Mouse (Mus musculus) lung, postnatal 36 days (tissue): ENCODE results near the gene Selplg.

Source experiments
- DNase-seq: peaks from one replicate; pipeline ENCODE4 v3.0.0; 2022; ENCODE audit warnings: mixed read lengths

Selplg gene

GRCm38 (mm10) chr5:113832490-113832901 is at the start of gene Selplg:
TSS of gene Selplg (minus strand) at chr5:113832644.
- DNase-seq = no peak

DNA sequence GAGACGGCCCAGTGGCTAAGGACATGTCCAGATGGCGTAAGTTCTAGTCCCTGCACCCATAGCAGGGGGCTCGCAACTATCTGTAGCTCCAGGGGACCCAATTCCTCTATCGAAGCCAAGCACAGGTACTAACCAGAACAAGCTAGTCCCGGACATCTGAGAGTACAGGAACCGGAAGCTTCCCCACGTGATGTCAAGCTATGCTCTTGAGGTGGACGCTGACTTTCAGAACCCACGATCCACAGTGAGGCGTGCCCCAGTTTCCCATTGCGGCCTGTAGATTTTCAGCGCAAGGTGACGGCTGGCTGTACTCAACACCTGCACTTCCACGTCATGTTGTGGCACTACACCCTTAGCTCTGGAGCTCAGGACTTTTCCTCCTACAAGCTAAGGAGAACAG is 48.7 kb upstream of the Selplg start:
- DNase-seq = no peak

DNA sequence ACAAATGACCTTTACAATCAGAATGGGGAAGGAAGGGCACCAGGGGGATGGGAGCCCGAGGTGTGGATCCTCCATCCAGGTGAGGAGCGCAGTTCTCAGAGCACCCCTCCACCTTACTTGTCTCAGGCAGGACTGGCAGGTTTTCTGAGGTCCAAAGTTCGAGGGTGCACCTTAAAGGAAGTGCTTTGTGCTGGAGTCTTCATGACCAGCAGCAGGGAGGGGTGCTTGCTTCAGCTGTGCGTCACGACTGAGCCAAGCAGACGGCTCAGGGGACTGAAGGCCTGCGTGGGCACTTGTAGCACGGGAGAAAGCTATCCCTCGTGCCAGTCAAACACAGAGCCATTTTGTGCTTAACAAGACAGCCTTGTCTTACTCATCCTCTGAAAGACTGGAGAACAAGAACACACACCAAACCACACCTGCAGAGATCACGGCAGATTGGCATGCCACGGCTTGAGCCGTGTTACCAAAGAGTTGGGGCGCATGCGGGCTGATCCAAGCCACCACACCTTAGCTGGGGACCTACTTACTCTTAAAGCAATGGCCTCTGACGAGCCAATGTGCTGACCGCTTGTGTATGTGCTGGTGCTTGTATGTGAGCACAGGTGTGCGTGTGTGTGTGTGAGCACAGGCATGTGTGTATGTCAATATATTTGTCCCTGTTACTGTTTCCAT is 46.6 kb upstream of the Selplg start:
- DNase-seq = no peak

- DNase-seq = no peak
Measured at GRCm38 (mm10) chr5:113877565-113877964, 45.1 kb upstream of the Selplg start.

DNA sequence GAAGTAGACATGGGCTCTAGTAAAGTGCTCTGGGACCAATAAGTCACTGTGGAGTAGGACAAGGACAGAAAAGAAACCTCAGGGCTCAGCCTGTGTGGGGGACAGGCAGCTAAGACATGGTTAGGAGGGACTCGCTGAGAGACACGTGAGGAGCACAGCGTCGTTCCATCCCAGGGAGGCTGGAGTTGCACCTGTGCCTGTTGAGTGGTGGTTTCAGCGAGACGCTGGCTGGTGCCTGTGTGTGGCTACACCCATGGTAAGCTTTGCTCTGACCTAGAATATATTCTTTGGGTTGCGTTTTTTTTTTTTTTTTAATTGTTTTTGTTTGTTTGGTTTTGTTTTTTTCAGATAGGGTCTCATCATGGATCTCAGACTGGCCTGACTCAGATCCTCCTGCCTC is 43.7 kb upstream of the Selplg start:
- no peak for DNase-seq

DNA sequence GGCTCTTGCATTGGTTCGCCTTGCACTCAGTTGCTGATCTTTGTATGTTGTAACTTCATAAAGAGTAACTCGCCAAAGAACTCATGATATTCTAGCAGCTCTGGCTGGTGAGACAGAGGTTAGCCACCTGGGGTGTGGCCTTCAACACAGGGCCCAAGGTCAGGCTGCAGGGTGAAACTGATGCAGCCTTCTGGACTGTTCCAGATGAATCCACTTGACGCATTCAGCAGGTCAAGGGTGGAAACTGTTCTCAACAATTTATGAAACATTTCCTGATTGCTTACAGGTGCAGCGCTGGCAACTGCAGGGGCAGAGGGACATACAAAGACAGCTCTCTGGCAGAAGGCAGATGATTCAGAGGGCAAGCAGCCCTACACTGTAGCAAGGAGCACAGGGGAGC is 43.2 kb upstream of the Selplg start:
- DNase-seq = no peak

DNA sequence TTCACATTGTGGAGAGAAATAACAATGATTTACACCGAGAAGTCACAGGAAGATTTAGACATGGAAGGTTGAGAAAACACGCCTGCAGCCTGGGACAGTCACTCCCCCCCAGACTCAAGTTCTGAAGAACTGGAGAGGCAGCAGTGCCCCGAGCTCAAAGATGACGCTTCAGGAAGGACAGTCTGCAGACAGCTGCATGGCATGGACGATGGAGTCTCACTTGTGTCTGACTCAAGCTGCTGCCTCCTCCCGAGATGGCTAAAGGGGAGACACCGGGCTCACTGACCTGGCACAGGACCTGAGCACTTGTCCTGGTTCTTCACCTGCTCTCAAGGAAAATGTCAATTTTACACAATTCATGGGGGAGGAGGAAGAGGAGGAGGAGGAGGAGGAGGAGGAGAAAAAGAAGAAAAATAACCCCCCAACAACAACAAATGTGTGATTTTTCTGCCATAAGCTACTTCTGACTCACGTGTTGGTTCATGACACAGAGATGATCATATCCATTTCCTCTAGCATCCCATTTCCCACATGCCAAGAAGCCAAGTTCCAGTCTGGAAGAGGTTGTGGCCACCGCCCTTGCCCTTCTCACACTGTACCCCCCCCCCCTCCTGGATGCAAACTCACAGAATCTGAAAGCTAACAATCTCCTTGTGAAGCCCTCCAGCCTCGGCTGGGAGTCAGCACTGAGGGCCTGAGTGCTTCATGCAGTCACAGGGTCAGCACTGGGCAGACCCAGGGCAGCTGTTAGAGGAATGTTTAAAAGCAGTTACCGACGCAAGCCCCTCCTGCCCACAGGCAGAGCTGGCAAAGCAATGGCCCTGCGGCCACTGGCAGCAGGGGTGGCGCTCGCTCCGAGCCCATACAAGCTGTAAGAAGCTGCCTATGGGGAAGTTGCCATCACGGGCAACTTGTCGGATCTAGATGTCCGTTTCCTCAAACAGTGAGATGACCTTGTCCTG is 41.9 kb upstream of the Selplg start:
- peak; percentile 47 for DNase-seq

- DNase-seq = peak; percentile 79
Measured at GRCm38 (mm10) chr5:113872936-113873912, 40.8 kb upstream of the Selplg start.

DNA sequence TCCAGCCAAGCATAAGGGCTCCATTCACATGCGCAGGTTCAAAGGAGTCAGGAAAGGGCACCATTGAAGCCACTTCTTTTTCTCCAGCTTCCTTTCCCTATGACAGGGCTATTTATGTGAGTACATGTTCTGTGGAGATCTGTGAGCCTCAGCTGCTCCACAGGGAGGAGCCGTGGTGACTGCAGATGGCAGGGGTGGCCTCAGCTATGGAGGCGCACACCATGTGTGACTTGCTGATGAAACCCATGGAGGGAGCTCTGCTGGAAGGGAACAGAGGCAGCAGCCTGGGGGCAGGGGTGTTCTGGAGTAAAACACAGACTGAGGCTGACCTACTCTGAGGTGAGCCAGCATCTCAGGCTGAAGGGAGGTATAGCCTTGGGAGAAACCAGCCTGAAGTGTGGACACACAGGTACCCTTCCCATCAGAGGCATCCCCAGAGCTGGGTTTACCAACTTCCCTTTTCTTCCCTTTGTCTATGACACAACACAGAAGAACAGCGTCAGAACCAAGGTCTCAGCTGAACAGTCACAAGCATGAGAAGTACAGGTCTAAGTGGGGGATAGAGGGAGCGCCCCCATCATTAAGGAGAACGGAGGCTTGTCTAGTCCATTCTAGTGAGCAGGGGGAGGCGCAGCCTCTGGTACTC is 39.6 kb upstream of the Selplg start:
- DNase-seq = peak; percentile 40

GRCm38 (mm10) chr5:113870393-113871040 is 38.1 kb upstream of the Selplg start:
- no peak for DNase-seq

GRCm38 (mm10) chr5:113869132-113869531 is 36.7 kb upstream of the Selplg start:
- peak; percentile 86 for DNase-seq

- no peak for DNase-seq
Measured at GRCm38 (mm10) chr5:113864992-113865391, 32.5 kb upstream of the Selplg start.

DNA sequence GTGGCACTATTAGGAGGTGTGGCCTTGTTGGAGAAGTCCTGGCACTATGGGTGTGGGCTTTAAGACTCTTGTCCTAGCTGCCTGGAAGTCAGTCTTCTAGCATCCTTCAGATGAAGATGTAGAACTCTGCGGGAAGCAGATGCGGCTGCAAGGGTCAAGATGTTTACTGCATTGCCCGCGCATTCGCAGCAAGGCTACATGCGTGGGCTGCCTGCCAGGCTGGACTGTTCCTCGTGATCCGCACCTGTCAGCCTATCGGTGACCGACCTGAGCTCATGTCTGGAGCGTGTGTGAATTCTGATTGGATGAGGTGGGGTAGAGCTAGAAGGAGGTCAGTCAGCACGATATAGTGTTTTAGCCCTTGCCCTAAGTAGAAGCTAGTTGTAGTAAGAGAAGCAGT is 31.6 kb upstream of the Selplg start:
- DNase-seq = no peak

DNA sequence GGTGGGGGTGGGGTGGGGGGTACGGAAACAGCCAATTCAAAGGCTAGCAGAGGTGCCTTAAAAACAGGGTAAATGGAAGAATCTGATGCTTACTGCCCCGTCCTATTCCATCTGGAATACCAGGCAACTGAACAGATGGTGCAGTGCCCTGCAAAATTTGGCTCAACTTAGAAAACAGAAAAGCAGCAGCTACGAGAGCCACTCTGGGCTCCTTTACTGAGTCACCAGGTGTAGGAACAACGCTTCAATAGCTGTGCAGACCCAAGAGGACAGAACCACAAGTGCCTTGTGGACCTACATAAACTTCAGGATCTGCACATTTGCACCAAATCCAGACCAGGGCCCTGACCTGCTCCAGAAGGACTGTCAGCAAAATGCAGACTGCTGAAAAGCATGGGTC is 30.0 kb upstream of the Selplg start:
- DNase-seq = no peak

- DNase-seq = no peak
Measured at GRCm38 (mm10) chr5:113861294-113861693, 28.9 kb upstream of the Selplg start.

DNA sequence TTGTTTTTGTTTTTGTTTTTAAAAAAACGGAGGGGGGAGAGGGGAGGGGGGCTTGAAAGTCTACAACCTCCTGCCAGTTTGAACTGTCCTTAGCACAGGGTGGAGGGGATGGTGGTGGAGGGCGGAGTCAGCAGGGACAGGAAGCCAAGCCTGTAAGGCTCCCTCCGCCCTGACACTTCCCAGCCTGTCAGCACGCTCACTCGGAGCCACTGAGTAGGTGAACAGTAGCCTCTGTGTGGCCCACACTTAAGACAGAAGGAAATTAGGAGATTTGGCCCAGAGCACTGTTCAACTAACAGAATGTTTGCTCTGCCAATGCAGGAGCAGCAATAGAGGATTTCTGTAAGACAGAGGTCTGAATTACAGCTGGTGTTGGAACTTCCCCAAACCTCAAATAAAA is 26.5 kb upstream of the Selplg start:
- DNase-seq = peak; percentile 75

DNA sequence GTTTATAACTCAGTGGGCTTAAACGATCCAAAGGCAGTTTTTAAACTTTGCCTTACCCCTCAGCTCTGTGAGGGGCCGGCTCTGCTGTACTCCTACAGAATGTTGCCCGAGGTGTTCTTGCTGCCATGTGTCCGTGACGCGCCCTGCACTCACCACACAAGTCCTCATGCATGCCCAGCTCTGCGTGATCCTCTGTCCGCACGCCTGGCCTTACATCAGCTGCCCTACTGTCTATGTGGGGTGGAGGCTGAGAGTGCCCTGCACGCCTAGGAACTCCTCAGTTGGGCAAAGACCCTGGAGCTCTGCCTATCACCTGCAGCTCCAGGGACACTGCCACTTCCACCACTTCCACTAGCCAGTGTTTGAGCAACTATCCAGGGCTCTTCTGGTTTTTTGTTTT is 26.1 kb upstream of the Selplg start:
- no peak for DNase-seq

GRCm38 (mm10) chr5:113857631-113858030 is 25.2 kb upstream of the Selplg start:
- DNase-seq = no peak

DNA sequence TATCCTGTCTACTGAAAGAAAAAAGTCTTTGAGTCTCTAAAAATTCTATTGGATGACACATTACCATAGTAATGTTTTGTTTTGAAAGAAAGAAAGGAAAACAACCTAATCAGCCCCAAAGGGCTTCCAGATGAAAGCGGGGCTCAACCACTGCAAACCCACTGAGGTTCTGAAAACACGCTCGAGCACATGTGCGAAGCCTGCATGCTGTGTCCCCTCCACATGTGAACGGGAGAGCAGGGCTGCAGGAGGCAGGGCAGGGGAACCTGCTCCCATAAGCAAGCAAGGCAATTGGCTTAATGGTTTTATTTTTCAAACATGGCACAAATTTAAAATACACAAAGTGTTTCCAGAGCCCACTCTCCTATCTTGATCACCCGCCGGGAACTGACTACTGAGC is 24.2 kb upstream of the Selplg start:
- DNase-seq = no peak

DNA sequence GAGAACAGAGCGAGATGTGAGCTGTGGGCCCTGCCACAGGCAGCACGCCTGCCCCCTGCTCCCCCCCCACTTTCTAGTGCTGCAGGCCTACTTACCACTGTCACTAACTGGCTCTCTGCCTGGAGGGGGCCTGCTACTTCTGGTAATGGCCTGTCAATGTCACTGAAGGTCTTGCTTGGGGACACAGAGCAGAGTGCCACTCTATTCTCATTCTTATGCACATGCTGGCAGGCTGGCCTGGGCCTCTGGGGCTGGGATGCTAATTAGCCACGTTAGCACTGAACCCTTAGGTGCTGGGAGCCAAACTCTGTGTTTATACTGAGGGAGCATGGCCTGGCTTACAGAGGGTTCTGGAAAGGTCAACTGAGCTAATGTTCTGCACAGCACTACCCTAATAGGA is 23.3 kb upstream of the Selplg start:
- peak; percentile 40 for DNase-seq

- no peak for DNase-seq
Measured at GRCm38 (mm10) chr5:113855117-113855516, 22.7 kb upstream of the Selplg start.

DNA sequence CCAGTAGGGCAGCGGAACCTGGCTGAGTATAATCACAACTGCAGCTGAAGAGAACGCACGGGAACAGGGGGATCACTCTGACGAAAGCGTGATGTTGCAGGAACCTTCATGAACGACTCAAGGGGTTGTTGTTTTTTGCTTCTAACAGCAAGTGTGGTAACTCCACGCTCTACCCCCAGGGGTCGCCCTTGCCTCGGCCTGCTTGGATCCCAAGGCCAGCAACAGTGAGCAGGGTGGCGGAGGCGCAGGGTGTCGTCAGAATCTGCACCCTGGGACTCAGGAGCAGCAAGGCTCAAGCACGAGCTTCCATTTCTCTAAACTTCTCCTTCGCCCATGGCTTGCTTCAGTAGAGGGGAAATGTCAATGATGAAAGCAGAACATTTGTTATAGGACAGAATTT is 22.1 kb upstream of the Selplg start:
- peak; percentile 93 for DNase-seq
